Mouse (Mus musculus): ENCODE measurements around the gene Gm17190. TPM values are rescaled to one million over a fixed set of nuclear protein-coding genes. Genes with fewer than 3 reads are reported as not detected.
"Not testable (repeated sequence)": the region's sequence is repeated elsewhere in the genome, so short reads cannot be mapped to it uniquely, and the experiment has no call there.

The Gm17190 gene
- total RNA-seq (2015; ENCODE audit: low replicate concordance) (not detected in 2 replicates), total RNA-seq (2017; ENCODE audit: low replicate concordance) (not detected in 2 replicates)

DNA sequence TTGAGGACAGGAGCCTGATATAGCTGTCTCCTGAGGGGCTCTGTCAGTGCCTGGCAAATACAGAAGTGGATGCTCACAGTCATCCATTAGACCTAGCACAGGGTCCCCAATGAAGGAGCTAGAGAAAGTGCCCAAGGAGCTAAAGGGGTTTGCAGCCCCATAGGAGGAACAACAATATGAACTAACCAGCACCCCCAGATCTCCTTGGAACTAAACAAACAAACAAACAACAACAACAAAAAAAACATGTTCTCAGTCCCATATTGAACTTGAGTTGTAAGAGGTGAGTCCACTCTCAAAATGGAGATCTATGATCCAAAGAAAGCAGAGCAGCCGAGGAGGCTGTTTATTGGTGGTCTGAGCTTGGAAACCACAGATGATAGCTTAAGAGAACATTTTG is at the start of gene Gm17190:
Gm17190 (plus strand) TSS at position 301 of the 400 bp plus-strand sequence.
- not testable (repeated sequence) for ATAC-seq (replicated peaks; ENCODE audit: low FRiP score, poor library complexity, severe bottlenecking)

DNA sequence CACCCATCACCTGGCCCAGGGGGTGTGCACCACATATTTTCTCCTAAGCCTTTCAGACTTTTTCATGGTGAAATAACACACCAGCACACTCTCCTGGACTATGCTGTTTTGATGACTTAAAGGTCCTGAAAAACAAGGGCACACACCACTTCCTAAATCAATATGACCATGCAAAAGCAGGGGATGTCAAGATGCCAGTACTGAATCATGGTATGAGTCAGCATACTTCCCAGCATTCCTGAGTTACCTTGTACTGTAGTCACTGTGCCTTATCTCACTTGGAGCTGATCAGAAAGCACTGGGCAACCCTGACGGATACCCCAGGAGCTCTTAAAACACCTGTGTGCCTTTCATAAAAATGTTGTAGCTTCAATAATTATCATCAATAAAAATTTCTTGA is 42.3 kb upstream of the Gm17190 start:
- ATAC-seq (replicated peaks; ENCODE audit: low FRiP score, poor library complexity, severe bottlenecking): no peak

DNA sequence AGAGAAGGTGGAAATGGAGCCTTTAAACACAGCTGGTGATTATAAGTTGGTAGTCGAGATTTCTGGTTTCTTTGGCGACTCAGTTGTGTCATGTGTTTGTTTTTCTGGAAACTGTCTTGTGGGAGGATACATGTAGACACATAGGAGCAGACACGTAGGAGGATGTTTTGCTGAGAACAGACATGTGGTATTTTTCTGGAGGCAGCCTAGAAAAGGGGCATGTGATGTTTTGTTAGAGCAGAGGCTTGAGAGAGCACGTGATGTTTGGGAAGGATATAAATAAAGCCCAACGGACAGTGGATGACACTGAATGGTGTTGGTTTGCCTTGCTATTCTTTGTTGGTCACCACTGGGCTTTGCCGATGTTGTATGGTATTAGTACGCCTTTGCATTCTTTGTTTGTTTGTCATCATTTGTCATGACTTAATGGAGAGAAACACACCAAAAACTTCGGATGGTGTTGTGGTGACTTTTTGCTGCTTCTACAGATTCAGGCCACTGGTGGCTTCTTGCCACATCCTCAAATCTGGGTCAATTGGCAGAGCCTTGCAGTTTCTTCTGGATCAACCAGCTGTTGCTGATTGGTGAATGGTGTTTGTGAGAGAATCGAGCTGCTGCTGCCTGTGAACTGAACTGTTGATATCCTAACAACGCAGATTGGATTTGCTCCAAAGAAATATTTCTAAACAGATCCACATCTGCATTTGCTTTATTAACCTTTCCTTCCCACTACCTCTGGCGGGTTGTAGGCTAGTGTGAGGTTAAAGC is 41.4 kb upstream of the Gm17190 start:
- ATAC-seq (replicated peaks; ENCODE audit: low FRiP score, poor library complexity, severe bottlenecking): no peak

DNA sequence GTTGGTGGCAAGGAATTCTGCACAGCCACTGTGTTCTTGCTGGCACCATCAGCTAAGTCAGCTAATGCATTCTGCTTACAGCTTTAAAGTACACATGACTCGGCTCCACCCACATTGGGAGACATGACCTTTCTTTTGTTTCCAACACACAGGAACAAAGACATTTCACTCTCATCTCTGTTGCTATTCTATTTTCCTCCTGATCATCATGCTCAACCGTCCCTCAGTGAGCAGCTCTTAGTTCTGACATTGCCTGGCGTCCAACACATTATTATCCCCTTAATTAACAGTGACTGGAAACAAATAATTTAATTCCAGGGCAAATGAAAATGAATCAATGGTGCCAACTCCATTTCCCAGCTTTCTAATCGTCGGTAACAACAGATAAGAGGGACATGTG is 36.5 kb upstream of the Gm17190 start:
- no peak for ATAC-seq (replicated peaks; ENCODE audit: low FRiP score, poor library complexity, severe bottlenecking)

DNA sequence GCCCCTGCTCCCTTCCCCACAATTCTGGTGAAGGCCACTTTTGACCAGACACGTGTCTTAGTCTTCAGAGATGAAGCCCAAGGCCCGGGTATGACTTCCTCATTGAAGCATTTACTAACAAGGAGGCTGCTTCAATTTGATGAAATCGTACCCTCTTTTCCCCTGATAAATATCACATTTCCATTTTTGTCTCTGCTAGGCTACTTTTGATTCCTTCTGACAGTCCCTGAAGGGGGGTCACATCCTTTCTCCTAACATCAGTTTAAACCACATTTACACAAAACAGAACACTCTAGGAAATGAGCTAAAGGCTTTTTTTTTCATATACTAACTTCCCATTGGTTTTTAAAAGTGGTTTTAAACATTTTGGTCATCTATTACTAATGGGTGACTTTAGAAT is 29.1 kb upstream of the Gm17190 start:
- ATAC-seq (replicated peaks; ENCODE audit: low FRiP score, poor library complexity, severe bottlenecking): no peak

DNA sequence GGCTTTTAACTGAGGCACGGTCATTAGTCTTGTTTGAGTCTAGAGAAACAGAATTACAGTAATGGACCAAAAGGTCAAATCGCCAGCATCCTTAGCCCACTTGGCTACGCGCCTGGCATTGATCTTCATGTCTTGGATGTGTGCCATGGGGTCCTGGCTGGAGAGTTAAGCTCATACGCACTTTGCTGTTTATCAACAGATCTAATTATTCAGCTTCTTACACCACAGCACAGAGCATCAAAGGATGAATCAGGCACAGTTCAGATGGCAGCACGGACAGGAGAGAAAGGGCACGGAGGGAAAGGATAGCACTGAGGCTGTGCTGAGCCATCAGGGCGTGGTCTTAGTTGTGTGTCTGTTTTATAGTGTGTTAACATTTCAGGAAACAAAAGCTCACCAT is 8.3 kb upstream of the Gm17190 start:
- no peak for ATAC-seq (replicated peaks; ENCODE audit: low FRiP score, poor library complexity, severe bottlenecking)

DNA sequence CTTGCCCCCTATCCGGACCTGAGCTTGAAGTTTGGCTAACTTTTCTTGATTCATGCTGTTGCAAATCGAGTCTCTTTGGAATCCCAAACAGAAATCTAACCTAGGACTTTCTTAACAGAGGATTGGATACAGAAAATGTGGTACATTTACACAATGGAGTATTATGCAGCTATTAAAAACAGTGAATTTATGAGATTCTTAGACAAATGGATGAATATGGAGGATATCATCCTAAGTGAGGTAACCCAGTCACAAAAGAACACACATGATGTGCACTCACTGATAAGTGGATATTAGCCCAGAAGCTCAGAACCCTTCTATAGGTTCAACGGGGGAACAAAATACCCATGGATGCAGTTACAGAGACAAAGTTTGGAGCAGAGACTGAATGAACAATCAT is 578 bp upstream of the Gm17190 start, which contains the start of gene Gm20075:
Gm20075 (minus strand) TSS at position 101 of the 400 bp plus-strand sequence.
- not testable (repeated sequence) for ATAC-seq (replicated peaks; ENCODE audit: low FRiP score, poor library complexity, severe bottlenecking)

DNA sequence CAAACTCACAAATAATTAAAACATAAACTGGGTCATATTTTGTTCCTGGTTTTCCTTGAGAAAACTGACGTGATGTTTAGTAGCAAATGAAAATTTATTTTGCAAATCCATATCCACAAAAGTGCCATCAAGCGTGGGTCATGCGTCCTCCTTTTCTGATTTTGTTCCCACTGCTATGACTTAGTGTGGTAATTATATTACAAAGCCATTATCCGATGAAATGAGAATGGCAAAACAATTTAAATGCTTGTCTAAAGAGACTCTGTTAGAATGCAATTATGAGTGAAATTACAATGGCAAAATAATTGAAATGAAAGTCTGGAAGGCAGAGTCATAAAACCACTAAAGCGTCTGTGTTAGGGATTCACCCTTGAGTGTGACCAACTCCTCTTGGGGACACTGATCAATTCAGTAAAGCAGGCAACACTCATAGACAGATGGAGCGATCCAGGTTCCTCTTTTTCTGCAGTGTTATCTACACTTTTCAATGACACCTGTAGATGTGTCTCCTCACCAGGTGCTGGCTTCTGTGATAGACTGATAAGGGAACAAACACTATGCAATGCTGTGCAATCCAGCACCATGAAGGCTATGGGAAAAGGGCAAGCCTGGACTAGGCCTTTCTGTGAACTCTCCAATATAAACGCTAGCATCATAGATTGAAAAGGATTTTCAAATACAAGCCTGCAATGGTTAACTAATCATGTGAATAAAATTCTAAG is 3.9 kb downstream of the Gm17190 start:
- no peak for ATAC-seq (replicated peaks; ENCODE audit: low FRiP score, poor library complexity, severe bottlenecking)

DNA sequence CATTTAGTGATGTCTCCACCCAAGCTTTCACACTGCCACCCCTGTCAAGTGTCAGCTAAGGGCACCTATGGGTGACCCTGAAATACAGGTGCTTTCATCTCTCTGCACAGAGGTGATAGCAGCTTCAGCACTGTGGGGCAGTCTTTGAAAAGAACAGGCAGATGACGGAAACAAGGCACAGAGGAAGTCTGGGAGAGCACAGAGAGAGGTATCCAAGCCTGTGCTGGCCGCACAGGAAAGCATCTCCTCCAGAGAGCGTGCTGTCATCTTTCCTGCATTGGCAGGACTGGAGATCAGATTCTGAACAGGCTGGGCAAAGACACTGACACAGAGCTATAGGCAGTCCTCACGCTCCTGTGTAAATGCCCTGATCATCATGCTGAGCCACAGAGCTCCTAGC is 9.1 kb downstream of the Gm17190 start:
- ATAC-seq (replicated peaks; ENCODE audit: low FRiP score, poor library complexity, severe bottlenecking): no peak

DNA sequence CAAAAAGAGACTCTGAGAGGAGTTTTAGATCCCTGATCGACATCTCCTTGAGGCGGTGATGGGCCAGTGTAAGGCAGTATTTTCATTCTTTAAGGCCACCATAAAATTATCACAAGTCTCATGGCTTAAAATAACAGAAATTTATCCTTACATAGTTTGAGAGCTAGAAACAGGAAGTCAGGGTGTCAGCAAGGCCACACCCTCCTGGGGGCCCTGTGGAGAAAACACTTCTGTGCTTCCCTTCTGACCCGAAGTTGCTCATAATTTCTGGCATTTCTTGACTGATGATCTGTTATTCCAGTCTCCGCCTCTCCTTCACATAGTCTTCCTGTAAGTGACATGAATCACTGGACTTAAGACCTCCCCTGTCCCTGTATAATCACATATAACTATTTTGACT is 24.5 kb downstream of the Gm17190 start:
- no peak for ATAC-seq (replicated peaks; ENCODE audit: low FRiP score, poor library complexity, severe bottlenecking)

DNA sequence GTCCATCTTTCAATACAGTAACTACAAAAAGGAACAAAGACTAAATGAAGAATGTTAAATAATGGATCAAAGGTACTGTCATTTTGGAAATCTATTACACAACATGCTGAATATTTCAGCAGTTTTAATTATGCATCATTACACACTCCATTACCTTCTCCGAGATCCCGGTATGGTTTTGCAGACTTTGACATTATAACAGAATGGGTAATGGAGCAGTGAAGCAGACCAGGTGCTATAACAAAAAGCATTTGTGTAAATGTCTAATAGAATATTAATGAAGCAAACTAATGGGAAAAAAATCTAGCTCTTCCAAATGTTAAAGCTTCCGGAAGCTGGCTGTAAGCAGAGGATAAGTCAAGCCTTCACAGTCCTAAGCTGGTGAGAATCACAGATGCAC is 28.9 kb downstream of the Gm17190 start:
- no peak for ATAC-seq (replicated peaks; ENCODE audit: low FRiP score, poor library complexity, severe bottlenecking)

DNA sequence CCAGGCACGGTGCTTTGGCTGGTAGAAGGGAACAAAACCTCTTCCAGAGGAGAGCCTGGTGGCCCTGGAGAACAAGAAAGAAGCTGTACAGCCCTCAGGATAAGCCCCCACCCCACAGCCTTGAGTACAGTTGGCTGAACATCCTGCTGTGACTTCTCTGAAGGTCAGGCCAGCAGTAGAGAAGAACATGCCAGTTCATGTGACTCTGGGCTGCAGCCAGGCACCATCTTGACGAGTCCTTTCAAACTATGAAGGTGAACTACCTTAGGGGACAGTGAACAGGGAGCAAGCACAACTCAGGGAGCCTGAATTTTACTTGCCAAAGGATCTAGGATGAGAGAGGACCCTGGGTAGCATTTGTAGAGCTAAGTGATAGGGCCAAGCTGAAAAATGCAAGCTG is 30.9 kb downstream of the Gm17190 start:
- no peak for ATAC-seq (replicated peaks; ENCODE audit: low FRiP score, poor library complexity, severe bottlenecking)

DNA sequence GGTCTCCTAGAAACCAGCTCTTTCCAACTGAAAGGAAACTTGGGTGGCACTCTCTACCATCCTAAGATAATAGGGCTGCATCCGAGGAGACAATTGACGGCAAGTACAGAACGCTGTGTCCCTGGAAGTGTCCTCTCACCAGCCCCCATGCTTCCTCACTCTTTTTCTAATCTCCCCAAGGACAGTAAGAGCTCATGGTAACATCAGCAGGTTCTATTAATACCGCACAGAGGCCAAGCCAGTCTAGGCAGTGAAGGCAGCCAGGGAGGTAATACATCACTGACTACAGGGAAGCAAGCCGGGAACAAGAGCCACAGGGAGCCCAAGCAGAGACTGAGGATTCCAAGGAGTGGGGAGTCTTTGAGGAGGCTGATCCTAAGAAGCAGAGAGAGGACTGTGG is 43.2 kb downstream of the Gm17190 start:
- ATAC-seq (replicated peaks; ENCODE audit: low FRiP score, poor library complexity, severe bottlenecking): no peak

DNA sequence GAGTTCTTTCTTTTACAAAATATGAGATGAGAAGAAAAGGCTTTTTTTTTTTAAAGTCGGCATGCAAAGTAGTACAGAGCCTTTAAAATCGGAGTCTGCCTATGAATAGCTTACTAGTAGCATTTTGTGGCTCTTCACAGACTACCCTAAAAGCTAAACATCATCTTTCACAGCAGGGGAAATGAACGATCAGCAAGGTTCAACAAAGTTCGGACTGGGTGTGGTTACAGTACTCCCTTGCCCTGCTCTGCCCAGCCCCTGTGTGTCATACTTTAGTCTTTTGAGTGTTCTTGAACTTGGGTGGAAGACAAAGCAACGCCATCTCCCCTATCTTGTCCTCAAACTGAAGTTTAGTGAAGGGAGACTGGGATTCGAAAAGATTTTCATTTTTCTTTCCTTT is 44.8 kb downstream of the Gm17190 start:
- ATAC-seq (replicated peaks; ENCODE audit: low FRiP score, poor library complexity, severe bottlenecking): no peak

DNA sequence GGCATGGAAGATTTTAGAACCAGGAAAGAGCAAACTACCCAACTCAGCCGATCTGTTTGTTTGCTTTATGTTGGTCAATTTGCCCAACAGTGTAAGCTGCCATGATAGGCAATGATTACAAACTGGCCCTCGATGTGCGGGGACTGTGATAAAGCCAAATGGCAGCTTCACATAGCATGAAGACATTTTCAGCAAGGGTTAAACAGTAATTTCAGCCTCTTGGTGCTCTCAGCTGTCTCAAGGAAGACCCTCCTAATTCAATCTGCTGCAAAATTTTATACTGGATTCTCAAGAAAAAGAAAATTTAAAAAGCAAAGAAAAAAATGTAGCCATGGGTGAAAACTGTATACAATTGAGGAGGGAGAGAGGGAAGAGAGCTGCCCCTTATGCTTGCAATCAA is 47.2 kb downstream of the Gm17190 start:
- ATAC-seq (replicated peaks; ENCODE audit: low FRiP score, poor library complexity, severe bottlenecking): no peak

DNA sequence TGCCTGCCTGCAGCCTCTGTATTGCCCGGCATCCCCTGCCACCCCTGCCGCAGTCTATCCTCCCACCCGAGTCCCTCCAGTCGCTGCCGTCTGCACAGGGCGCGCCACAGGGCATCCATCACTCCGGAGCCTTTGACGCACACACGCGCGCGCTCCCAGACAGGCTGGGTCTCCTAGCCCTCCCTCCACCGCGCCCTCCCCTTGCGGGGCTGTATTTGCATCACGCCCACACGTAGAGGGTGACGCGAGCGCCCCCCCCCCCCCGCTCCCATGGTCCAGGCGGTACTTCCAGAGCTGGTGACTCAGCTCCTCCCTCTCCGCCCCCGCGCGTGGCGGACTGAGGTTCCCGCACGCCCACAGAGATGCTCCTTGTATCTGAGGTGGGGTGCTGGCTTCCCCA is 49.2 kb downstream of the Gm17190 start:
- ATAC-seq (replicated peaks; ENCODE audit: low FRiP score, poor library complexity, severe bottlenecking): no peak

DNA sequence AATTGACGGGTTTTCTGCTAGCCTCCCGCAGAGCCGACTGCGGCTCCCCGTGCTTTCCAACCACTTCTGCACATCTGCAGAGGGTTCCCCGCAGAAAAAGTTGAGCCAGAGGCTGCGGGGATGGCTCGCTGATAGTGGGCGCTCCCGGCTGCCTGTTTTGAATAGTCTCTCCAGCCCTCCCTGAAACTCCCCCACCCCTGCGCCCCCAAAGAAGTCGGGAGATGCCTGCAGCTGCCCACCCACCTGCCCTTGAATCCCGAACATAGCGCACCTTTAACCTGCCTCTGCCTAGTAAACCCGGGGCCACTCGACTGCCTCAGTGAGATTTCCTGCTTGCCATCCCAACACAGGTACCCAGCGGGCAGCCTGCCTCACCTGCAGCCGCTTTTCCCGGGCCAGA is 50.1 kb downstream of the Gm17190 start:
- ATAC-seq (replicated peaks; ENCODE audit: low FRiP score, poor library complexity, severe bottlenecking): no peak

DNA sequence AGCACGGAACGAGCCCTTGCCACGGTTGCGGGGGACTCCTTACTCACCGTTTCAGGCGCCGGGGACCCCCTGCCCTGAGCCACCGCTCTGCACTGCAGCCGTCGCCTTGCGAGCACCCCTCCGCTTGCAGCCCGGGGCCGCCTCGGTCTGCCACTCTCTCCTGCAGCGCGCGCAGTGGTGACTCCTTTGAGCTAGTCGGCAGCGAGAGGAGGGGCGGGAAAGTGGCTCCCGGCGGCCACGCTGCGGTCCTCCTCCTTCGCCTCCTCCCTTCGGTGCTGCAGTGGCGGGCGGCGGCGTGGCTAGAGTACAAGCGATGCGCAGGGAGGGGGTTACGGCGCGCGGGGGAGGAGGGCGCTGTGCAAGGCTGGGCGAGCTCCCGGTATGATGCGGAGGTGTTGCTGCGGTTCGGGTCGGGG is 50.6 kb downstream of the Gm17190 start, which contains the start of gene Sv2c:
Sv2c (minus strand) TSS at position 177 of the 416 bp plus-strand sequence.
- ATAC-seq (replicated peaks; ENCODE audit: low FRiP score, poor library complexity, severe bottlenecking): no peak

Measured in erythroblast, adult 5-6 weeks (primary cell).